Mouse (Mus musculus) hindbrain, embryonic 10.5 days (tissue): ENCODE measurements around the gene Ctse. TPM values are rescaled to one million over a fixed set of nuclear protein-coding genes. Genes with fewer than 3 reads are reported as not detected.
"Not testable (repeated sequence)": the region's sequence is repeated elsewhere in the genome, so short reads cannot be mapped to it uniquely, and the experiment has no call there.

Source experiments
- DNase-seq: peaks from one replicate; pipeline ENCODE4 v3.0.0-alpha.2; 2017; ENCODE audit warnings: low spot score
- H3K27ac ChIP-seq: fragments of 300-500 bp; sonication (generic); 2 replicates; pipeline ENCODE4 v1.5.1; 2016; ENCODE audit warnings: mild to moderate bottlenecking, moderate library complexity
- H3K27me3 ChIP-seq: fragments of 300-500 bp; sonication (generic); 2 replicates; pipeline ENCODE4 v1.6.1; 2016; ENCODE audit warnings: mild to moderate bottlenecking; ENCODE audit not compliant: poor library complexity, insufficient read depth, severe bottlenecking
- H3K36me3 ChIP-seq: fragments of 300-500 bp; sonication (generic); 2 replicates; pipeline ENCODE4 v1.6.1; 2016; ENCODE audit warnings: mild to moderate bottlenecking, moderate library complexity
- H3K4me1 ChIP-seq: fragments of 300-500 bp; sonication (generic); replicated peaks from 2 replicates; pipeline ENCODE4 v1.6.1; 2016; ENCODE audit warnings: mild to moderate bottlenecking
- H3K4me3 ChIP-seq: fragments of 300-500 bp; sonication (generic); 2 replicates; pipeline ENCODE4 v1.5.1; 2016; ENCODE audit warnings: mild to moderate bottlenecking, moderate library complexity
- H3K9me3 ChIP-seq: fragments of 300-500 bp; sonication (generic); 2 replicates; pipeline ENCODE4 v1.6.1; 2016; ENCODE audit warnings: mild to moderate bottlenecking, moderate library complexity
- WGBS: fragments of 180-500 bp; shearing (Covaris S2); methylation state at CpG from one replicate; pipeline ENCODE4 v1.1.7; 2016; 5-methylcytosine and 5-hydroxymethylcytosine counted together
- polyA plus RNA-seq: library from polyadenylated mRNA; unstranded; fragments of >200 nt; fragmentation: Nextera tagmentation; extraction: Ambion mirVana; gene quantifications from 2 replicates; pipeline ENCODE4 v1.2.1, GENCODE M21; 2016

Gene Ctse
- polyA plus RNA-seq, 1 experiment from 2014 or later, result not detected

DNA sequence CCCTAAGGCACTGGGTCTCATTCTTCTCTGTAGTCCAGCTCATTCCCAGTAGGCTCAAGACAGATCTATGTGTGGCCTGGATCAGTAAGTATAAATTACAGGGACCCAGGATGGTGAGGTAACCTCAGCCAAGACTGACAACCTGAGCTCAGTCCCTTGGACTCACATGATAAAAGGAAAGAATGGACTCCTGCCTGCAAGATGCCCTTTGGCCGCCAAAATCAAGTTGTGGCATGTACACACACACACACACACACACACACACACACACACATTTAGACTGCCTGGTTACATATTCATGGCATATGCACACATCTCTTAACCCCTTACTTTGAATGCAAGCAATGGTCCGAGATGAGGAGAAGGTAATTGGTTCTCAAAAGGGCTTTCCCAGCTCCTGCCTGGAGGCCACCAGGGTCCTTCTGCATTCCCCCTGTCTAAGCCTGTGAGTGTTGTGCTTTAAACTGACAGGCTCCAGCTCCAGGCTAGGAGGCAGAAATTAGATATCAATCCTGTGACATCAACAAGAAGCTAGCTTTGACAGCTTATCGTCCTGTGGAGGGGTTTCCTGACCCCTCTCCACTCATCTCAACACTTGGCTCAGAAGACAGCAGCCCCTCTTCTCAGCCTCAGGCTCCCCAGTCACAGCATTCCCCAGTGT is 13.8 kb upstream of the Ctse start:
- Histone ChIP-seq H3K27me3 (no peaks in the 10 kb centered on the region), H3K4me1 (peaks cover 6% of the 10 kb centered on the region; the same call in 1 of the 2 replicates), H3K9me3 (peaks cover 5% of the 10 kb centered on the region; the same call in 1 of the 2 replicates), H3K27ac (no peak overlapping the region), H3K4me3 (no peak overlapping the region), H3K36me3 (no peaks in the 10 kb centered on the region)
- DNase-seq, result no peak
- WGBS, result 71% methylated on average over 3 of the region's 3 CpGs

DNA sequence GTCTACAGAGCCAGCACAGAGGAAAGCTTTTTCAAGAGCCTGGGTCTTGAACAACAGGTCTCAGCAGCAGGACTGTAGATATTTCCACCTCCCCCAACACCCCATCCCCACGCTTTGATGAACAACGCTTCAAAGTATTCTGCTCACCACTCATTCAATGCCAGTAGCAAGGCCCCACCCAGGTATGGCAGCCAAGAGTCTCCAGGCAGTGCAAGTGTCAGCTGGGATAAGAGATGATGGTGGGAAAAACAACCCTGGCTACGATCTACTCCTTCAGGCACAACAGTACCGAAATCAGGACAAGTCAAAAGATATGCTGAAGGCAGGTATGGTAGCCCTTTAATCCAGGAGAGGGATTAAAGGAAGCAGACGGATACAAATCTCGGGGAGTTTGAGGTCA is 11.9 kb upstream of the Ctse start:
- Histone ChIP-seq H3K9me3 (no peaks in the 10 kb centered on the region), H3K36me3 (no peaks in the 10 kb centered on the region), H3K27me3 (no peaks in the 10 kb centered on the region), H3K4me1 (no peaks in the 10 kb centered on the region), H3K27ac (no peak overlapping the region), H3K4me3 (no peak overlapping the region)
- no peak for DNase-seq
- 89% methylated on average over 6 of the region's 6 CpGs for WGBS

DNA sequence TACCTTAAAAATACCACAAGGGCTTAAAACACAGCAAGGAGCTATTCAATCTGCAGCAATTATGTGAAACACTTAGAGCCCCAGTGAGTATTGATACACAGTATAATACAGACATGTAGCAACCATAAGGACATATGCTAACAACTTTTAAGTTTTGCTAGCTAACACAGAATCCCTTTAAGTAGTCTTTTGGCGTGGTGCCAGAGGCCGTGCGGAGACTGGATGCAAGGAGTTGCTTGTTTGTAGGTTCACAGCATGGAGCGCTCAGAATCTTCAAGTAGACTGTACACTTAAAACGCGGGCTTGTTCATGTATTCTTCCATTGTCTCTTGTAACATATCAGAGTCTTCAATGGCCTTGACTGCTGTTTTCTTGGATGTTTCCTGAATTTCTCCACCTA is 5.9 kb upstream of the Ctse start:
- H3K4me3 ChIP-seq, H3K27ac ChIP-seq, H3K27me3 ChIP-seq, H3K9me3 ChIP-seq, H3K4me1 ChIP-seq, DNase-seq, H3K36me3 ChIP-seq: not testable (repeated sequence)
- 90% methylated on average over 6 of the region's 6 CpGs for WGBS

DNA sequence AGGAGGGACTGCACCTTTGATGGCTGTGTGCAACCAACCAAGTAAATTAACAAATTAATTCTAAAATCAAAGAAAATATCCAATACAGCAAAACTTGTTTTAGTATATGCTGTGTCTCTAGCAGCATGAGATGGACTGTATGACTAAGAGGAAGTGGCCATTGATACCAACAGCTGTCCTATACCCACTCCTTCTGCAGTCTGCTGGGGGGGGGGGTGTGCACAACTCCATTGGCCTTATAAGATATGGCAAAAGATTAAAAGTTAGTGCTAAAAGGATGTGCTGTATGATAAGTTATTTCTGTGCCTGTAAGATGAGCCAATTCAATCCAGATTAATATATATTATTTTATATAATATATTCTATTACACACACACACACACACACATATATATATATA is 3.6 kb upstream of the Ctse start:
- H3K9me3 ChIP-seq, result no peaks in the 10 kb centered on the region

DNA sequence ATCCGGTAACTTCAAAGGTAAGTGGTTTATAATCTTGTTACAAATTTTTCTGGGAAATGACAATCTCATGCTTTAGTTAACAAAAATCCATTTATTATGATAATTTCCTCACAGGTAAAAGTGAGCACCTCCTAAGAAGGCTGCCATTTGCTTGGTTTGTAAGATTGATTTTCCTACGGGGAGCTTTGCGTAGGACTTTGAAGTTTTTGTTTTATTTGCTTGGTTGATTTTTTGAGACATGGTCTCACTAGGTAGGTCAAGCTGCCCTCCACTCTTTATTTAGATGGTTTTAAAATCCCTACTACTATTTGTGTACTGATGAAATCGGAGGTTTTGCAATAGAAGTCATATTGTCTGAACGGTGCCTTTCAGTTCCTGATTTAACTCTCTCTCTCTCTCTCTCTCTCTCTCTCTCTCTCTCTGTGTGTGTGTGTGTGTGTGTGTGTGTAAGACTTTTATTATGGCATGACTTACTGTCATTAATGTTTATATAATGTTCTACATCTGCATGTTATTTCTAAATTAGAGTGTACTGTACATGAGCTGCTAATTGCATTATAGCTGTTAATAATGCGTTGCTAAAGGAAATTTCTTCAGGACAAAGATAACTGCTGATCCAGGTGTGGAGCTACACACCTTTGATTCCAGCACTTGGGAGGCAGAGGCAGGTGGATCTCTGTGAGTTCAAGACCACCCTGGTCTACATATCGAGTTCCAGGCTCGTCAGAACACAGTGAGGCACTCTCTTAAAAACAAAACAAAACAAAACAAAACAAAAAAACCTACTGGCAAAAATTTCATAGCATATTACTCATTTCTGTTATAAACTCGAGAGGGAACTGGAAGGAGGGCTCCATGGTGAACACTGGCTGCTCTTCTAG is 675 bp downstream of the Ctse start:
- Histone ChIP-seq H3K4me3 (no peak overlapping the region), H3K27me3 (no peaks in the 10 kb centered on the region), H3K4me1 (no peaks in the 10 kb centered on the region), H3K27ac (no peak overlapping the region), H3K36me3 (no peaks in the 10 kb centered on the region), H3K9me3 (no peaks in the 10 kb centered on the region)
- DNase-seq, result no peak
- WGBS, result 88% methylated on average over 9 of the region's 9 CpGs

More for the DNA sequence above, 3.6 kb upstream of the Ctse start:
- no peaks in the 10 kb centered on the region for H3K36me3 ChIP-seq
- no peaks in the 10 kb centered on the region for H3K27me3 ChIP-seq
- H3K4me1 ChIP-seq, result no peaks in the 10 kb centered on the region
- H3K4me3 ChIP-seq, result no peak overlapping the region
- no peak overlapping the region for H3K27ac ChIP-seq
- no peak for DNase-seq

DNA sequence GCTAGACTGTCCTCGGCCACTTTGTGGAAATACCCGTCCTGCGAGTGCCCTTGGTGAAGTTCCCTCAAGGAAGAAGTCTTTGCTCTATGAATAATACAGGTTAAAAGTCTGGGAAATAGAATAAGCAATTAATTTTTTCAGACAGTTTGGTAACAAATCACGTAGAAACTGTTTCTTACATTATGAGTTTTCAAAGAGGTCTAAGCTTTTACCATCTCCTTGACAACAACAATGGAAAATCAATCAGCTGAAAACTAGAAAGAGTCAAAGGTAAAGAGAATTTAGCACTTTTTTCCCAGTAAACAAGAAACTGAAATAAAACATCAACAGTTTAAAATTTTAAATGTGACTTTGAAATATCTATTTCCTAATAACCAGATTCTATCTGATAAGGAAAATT is 2.0 kb downstream of the Ctse start:
- WGBS, result 91% methylated on average over 4 of the region's 4 CpGs
- DNase-seq, result no peak
- H3K27ac ChIP-seq, result no peak overlapping the region
- no peaks in the 10 kb centered on the region for H3K27me3 ChIP-seq
- H3K9me3 ChIP-seq, result no peaks in the 10 kb centered on the region
- H3K4me1 ChIP-seq, result no peaks in the 10 kb centered on the region
- no peak overlapping the region for H3K4me3 ChIP-seq
- no peaks in the 10 kb centered on the region for H3K36me3 ChIP-seq

DNA sequence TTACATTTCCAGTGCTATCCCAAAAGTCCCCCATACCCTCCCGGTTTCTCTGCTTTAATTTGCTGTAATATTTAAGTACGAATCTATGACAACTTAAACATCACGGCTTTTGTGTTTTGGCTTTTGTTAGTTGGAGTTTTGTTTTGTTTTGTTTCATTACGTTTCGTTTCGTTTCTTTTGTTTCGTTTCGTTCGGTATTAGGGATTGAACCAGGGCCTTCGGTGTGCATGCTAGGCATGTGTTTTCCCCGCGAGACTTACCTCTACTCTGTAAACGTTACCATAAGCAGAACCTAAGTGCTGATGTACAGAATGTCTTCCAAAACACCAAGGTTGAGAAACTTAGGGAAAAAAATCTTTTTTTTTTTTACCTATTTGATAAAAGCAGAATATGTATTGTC is 3.5 kb downstream of the Ctse start:
- Histone ChIP-seq H3K27ac (no peak overlapping the region), H3K36me3 (no peaks in the 10 kb centered on the region), H3K4me1 (no peaks in the 10 kb centered on the region), H3K9me3 (no peaks in the 10 kb centered on the region), H3K27me3 (no peaks in the 10 kb centered on the region), H3K4me3 (no peak overlapping the region)
- WGBS, result 94% methylated on average over 13 of the region's 13 CpGs
- DNase-seq, result no peak

DNA sequence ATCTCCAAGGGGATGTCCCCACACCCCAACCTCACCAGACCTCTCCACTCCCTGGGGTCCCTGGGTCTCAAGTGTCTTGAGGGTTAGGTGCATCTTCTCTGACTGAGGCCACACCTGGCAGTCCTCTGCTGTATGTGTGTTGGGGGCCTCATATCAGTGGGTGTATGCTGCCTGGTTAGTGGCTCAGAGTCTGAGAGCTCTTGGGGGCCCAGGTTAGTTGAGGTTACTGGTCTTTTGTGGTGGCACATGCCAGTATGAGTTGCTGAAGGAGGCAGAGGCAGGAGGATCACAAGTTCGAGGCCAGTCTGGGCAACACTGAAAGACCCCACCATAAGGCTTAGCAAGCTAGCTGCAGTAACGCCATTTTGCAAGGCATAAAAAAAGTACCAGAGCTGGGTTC is 4.1 kb downstream of the Ctse start:
- H3K27ac ChIP-seq, result no peak overlapping the region
- H3K36me3 ChIP-seq, result no peaks in the 10 kb centered on the region
- H3K27me3 ChIP-seq, result no peaks in the 10 kb centered on the region
- WGBS, result 97% methylated on average over 2 of the region's 2 CpGs
- no peaks in the 10 kb centered on the region for H3K9me3 ChIP-seq
- DNase-seq, result no peak
- no peak overlapping the region for H3K4me3 ChIP-seq
- no peaks in the 10 kb centered on the region for H3K4me1 ChIP-seq

DNA sequence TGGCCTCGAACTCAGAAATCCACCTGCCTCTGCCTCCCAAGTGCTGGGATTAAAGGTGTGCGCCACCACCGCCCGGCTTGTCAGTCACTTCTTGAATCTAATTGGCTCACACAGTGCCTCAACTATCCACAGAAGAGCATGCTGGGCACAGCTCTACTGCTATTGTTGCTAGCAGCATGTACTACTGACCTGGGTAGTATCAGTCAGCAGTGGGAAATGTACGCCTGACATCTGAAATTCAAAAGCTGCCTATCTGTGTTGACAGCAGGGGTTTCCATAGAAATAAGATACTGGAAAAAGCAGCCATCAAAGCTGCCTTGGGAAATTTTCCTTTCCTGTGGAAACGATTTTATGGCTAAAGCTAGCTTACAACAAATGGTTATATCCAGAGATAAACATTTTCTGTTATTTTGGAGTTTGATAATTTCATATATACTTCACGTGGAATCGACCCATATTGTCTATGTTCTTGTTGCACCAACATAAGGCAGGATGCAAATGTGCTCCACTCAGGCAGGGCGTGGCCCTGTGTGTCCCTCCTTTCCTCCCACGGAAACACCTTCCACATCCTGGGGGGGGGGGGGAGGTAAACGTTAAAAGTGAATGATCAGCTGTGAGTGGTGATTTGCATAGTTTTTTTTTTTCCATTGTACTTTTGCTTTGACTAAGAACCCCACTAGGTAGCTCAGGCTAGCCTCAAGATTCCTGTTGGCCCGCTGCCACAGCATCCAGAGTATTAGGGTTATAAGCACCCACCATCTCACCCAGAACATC is 14.8 kb downstream of the Ctse start:
- Histone ChIP-seq H3K4me3 (no peak overlapping the region), H3K4me1 (peaks cover 7% of the 10 kb centered on the region; the same call in 1 of the 2 replicates), H3K27ac (no peak overlapping the region), H3K27me3 (no peaks in the 10 kb centered on the region), H3K9me3 (no peaks in the 10 kb centered on the region), H3K36me3 (no peaks in the 10 kb centered on the region)
- 79% methylated on average over 12 of the region's 12 CpGs for whole genome bisulfite sequencing
- no peak for DNase-seq

DNA sequence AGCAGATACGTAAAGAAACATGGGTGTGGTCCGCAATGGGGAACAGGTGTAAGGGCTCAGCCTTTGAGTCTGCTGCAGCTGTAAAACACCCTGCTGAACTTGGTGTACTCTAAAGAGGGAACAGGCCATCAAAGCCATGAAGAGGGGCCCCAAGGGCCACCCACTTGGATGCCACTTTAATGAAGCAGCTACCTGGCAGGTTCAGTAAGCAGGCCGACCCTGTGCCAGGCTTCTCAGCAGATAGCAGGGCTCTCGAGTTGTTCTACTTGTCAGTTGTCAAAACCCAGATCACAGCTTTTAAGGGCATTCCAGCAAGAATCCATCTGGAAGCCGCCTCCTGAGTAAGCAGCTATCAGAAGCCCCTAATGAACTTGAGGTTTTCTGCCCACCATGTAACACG is 17.5 kb downstream of the Ctse start:
- no peaks in the 10 kb centered on the region for H3K27me3 ChIP-seq
- no peak overlapping the region for H3K4me3 ChIP-seq
- no peaks in the 10 kb centered on the region for H3K9me3 ChIP-seq
- WGBS, result 88% methylated on average over 6 of the region's 6 CpGs
- H3K36me3 ChIP-seq, result no peaks in the 10 kb centered on the region
- peaks cover 7% of the 10 kb centered on the region; the same call in 1 of the 2 replicates for H3K4me1 ChIP-seq
- DNase-seq, result no peak
- H3K27ac ChIP-seq, result no peak overlapping the region

DNA sequence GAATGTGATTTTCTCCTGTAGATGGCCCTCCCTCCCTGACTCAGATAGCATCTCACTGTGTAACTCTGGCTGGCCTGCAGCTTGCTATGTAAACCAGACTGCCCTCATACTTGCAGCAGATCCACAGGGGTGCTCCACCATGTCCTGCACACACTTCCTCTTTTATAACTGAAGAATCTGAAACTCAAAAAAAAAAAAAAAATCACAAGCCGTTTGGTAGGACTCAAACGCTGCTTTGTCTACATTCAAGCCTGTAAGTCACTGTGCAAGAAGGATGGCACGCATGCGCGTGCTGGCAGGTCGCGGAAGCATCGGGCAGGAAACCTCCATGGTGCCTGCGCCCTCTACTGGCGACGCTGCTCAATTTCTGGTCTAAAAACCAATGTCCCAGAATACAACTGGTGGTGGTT is 19.8 kb downstream of the Ctse start:
- under 1% methylated on average over 11 of the region's 11 CpGs for WGBS
- H3K4me3 ChIP-seq, result peak overlapping the region; percentile 38
- H3K9me3 ChIP-seq, result no peaks in the 10 kb centered on the region
- H3K4me1 ChIP-seq, result peaks cover 7% of the 10 kb centered on the region; the same call in 1 of the 2 replicates
- peak; percentile 91 for DNase-seq
- no peaks in the 10 kb centered on the region for H3K27me3 ChIP-seq
- H3K27ac ChIP-seq, result peak overlapping the region; percentile 82
- no peaks in the 10 kb centered on the region for H3K36me3 ChIP-seq

DNA sequence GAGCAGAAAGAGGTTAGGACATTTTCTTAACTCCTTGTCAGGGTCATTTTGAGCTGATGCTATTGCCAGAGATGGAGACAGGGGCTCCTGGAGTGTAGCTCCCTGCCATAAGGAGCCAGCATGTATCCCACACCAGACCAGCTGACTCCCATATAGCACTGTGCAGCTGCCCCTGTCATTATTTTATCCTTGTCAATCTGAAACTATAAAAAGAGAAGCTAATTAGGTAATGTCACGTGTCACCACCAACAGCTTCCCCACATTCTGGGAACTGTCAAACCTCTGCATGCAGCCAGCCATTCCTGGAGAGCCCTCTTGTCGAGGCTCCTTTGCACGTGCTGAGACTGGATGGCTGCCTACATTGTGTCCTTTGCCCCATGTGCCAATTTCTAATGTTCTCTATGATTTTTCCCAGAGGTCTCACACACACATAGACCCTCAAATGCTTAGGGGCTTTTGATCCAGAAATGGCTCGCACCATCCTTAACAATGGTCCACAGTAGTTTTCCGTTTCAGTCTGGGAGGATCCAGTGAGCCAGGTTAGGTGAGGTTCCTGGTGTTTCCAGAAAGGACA is 21.5 kb downstream of the Ctse start:
- WGBS, result 74% methylated on average over 5 of the region's 5 CpGs
- no peak overlapping the region for H3K27ac ChIP-seq
- H3K9me3 ChIP-seq, result no peaks in the 10 kb centered on the region
- H3K27me3 ChIP-seq, result no peaks in the 10 kb centered on the region
- no peaks in the 10 kb centered on the region for H3K36me3 ChIP-seq
- DNase-seq, result no peak
- H3K4me3 ChIP-seq, result no peak overlapping the region
- H3K4me1 ChIP-seq, result peaks cover 7% of the 10 kb centered on the region; the same call in 1 of the 2 replicates
